Mouse (Mus musculus) kidney, adult 18-20 months (tissue): ENCODE results near the gene Spaca6.
A peak's percentile ranks its signal among the peaks of the same experiment; 100 is the strongest.

Source experiments
- DNase-seq: peaks from one replicate; pipeline ENCODE4 v3.0.0; 2021

Spaca6 gene

GRCm38 (mm10) chr17:17826751-17827657, at the start of gene Spaca6:
TSS of gene Spaca6 (plus strand) at chr17:17827158.
- DNase-seq, result peak; percentile 91

- no peak for DNase-seq
Measured at GRCm38 (mm10) chr17:17790866-17791630, 35.9 kb upstream of the Spaca6 start.

- DNase-seq, result no peak
Measured at GRCm38 (mm10) chr17:17792578-17792977, 34.4 kb upstream of the Spaca6 start.

GRCm38 (mm10) chr17:17795527-17795926, 31.4 kb upstream of the Spaca6 start:
- DNase-seq, result no peak

- DNase-seq, result no peak
Measured at GRCm38 (mm10) chr17:17823612-17824336, 3.2 kb upstream of the Spaca6 start.

- DNase-seq, result peak; percentile 50
Measured at GRCm38 (mm10) chr17:17825921-17826591, 902 bp upstream of the Spaca6 start.

- peak; percentile 72 for DNase-seq
Measured at GRCm38 (mm10) chr17:17827658-17828190, 766 bp downstream of the Spaca6 start.

- peak; percentile 46 for DNase-seq
Measured at GRCm38 (mm10) chr17:17828191-17828981, 1.4 kb downstream of the Spaca6 start.

- DNase-seq, result no peak
Measured at GRCm38 (mm10) chr17:17829052-17829785, 2.3 kb downstream of the Spaca6 start.

- DNase-seq, result no peak
Measured at GRCm38 (mm10) chr17:17829816-17830535, 3.0 kb downstream of the Spaca6 start.

- DNase-seq, result no peak
Measured at GRCm38 (mm10) chr17:17830731-17831130, 3.8 kb downstream of the Spaca6 start.

- peak; percentile 29 for DNase-seq
Measured at GRCm38 (mm10) chr17:17834896-17835295, 7.9 kb downstream of the Spaca6 start.

GRCm38 (mm10) chr17:17836101-17836500, 9.1 kb downstream of the Spaca6 start:
- no peak for DNase-seq

- DNase-seq, result no peak
Measured at GRCm38 (mm10) chr17:17837426-17837825, 10.5 kb downstream of the Spaca6 start.

GRCm38 (mm10) chr17:17837919-17838701, 11.2 kb downstream of the Spaca6 start:
- DNase-seq, result peak; percentile 98

GRCm38 (mm10) chr17:17839276-17839675, 12.3 kb downstream of the Spaca6 start:
- DNase-seq, result no peak

- no peak for DNase-seq
Measured at GRCm38 (mm10) chr17:17840796-17841195, 13.8 kb downstream of the Spaca6 start.

- DNase-seq, result no peak
Measured at GRCm38 (mm10) chr17:17843534-17844261, 16.7 kb downstream of the Spaca6 start.
